Mouse (Mus musculus): ENCODE results near the gene Sdf2. TPM values are rescaled to one million over a fixed set of nuclear protein-coding genes. Genes with fewer than 3 reads are reported as not detected.

The Sdf2 gene
- total RNA-seq (2014; fragmentation: Nextera tagmentation) = 42.1 and 49.5 TPM in 2 replicates
- 44.9 and 45.7 TPM in 2 replicates for total RNA-seq (2017)

GRCm38 (mm10) chr11:78245627-78246317 lies at the start of gene Sdf2, which contains the start of gene Supt6:
TSS of gene Sdf2 (plus strand) at chr11:78245746.
TSS of gene Supt6 (minus strand) at chr11:78245987.
- ATAC-seq (replicated peaks; ENCODE audit: low FRiP score, low TSS enrichment, poor library complexity, severe bottlenecking) = peak; percentile 93

GRCm38 (mm10) chr11:78202372-78202771 lies 43.2 kb upstream of the Sdf2 start:
- no peak for ATAC-seq (replicated peaks; ENCODE audit: low FRiP score, low TSS enrichment, poor library complexity, severe bottlenecking)

- ATAC-seq (replicated peaks; ENCODE audit: low FRiP score, low TSS enrichment, poor library complexity, severe bottlenecking) = no peak
These were observed 41.3 kb upstream of the Sdf2 start for GRCm38 (mm10) chr11:78204287-78204686.

GRCm38 (mm10) chr11:78205361-78206206 lies 40.0 kb upstream of the Sdf2 start:
- ATAC-seq (replicated peaks; ENCODE audit: low FRiP score, low TSS enrichment, poor library complexity, severe bottlenecking) = no peak

- no peak for ATAC-seq (replicated peaks; ENCODE audit: low FRiP score, low TSS enrichment, poor library complexity, severe bottlenecking)
These were observed 38.4 kb upstream of the Sdf2 start for GRCm38 (mm10) chr11:78207190-78207589.

- no peak for ATAC-seq (replicated peaks; ENCODE audit: low FRiP score, low TSS enrichment, poor library complexity, severe bottlenecking)
These were observed 35.7 kb upstream of the Sdf2 start for GRCm38 (mm10) chr11:78209886-78210285.

GRCm38 (mm10) chr11:78210615-78211014 lies 34.9 kb upstream of the Sdf2 start:
- ATAC-seq (replicated peaks; ENCODE audit: low FRiP score, low TSS enrichment, poor library complexity, severe bottlenecking) = peak; percentile 18

- ATAC-seq (replicated peaks; ENCODE audit: low FRiP score, low TSS enrichment, poor library complexity, severe bottlenecking) = no peak
These were observed 34.0 kb upstream of the Sdf2 start for GRCm38 (mm10) chr11:78211513-78211912.

- no peak for ATAC-seq (replicated peaks; ENCODE audit: low FRiP score, low TSS enrichment, poor library complexity, severe bottlenecking)
These were observed 32.3 kb upstream of the Sdf2 start for GRCm38 (mm10) chr11:78213086-78213817.

GRCm38 (mm10) chr11:78215709-78216317 lies 29.7 kb upstream of the Sdf2 start:
- ATAC-seq (replicated peaks; ENCODE audit: low FRiP score, low TSS enrichment, poor library complexity, severe bottlenecking) = no peak

- no peak for ATAC-seq (replicated peaks; ENCODE audit: low FRiP score, low TSS enrichment, poor library complexity, severe bottlenecking)
These were observed 22.0 kb upstream of the Sdf2 start for GRCm38 (mm10) chr11:78223586-78223985.

- peak; percentile 60; the same call in 1 of the 2 replicates for ATAC-seq (replicated peaks; ENCODE audit: low FRiP score, low TSS enrichment, poor library complexity, severe bottlenecking)
These were observed 14.0 kb upstream of the Sdf2 start for GRCm38 (mm10) chr11:78231518-78231917.

- no peak for ATAC-seq (replicated peaks; ENCODE audit: low FRiP score, low TSS enrichment, poor library complexity, severe bottlenecking)
These were observed 5.2 kb upstream of the Sdf2 start for GRCm38 (mm10) chr11:78240193-78240857.

- ATAC-seq (replicated peaks; ENCODE audit: low FRiP score, low TSS enrichment, poor library complexity, severe bottlenecking) = no peak; the same call in 1 of the 2 replicates
These were observed 302 bp upstream of the Sdf2 start for GRCm38 (mm10) chr11:78245261-78245626.

GRCm38 (mm10) chr11:78246318-78247011 lies 919 bp downstream of the Sdf2 start:
- ATAC-seq (replicated peaks; ENCODE audit: low FRiP score, low TSS enrichment, poor library complexity, severe bottlenecking) = no peak

GRCm38 (mm10) chr11:78247012-78247348 lies 1.4 kb downstream of the Sdf2 start:
- ATAC-seq (replicated peaks; ENCODE audit: low FRiP score, low TSS enrichment, poor library complexity, severe bottlenecking) = no peak

GRCm38 (mm10) chr11:78247727-78248140 lies 2.2 kb downstream of the Sdf2 start:
- ATAC-seq (replicated peaks; ENCODE audit: low FRiP score, low TSS enrichment, poor library complexity, severe bottlenecking) = no peak

- ATAC-seq (replicated peaks; ENCODE audit: low FRiP score, low TSS enrichment, poor library complexity, severe bottlenecking) = no peak
These were observed 11.1 kb downstream of the Sdf2 start for GRCm38 (mm10) chr11:78256618-78257017.
